Mouse (Mus musculus): ENCODE measurements around the gene Fau. TPM values are rescaled to one million over a fixed set of nuclear protein-coding genes. Genes with fewer than 3 reads are reported as not detected.
A peak's percentile ranks its signal among the peaks of the same experiment; 100 is the strongest.

The Fau gene
- total RNA-seq, 2 experiments from 2014 or later, result 1,985 to 2,077 TPM

DNA sequence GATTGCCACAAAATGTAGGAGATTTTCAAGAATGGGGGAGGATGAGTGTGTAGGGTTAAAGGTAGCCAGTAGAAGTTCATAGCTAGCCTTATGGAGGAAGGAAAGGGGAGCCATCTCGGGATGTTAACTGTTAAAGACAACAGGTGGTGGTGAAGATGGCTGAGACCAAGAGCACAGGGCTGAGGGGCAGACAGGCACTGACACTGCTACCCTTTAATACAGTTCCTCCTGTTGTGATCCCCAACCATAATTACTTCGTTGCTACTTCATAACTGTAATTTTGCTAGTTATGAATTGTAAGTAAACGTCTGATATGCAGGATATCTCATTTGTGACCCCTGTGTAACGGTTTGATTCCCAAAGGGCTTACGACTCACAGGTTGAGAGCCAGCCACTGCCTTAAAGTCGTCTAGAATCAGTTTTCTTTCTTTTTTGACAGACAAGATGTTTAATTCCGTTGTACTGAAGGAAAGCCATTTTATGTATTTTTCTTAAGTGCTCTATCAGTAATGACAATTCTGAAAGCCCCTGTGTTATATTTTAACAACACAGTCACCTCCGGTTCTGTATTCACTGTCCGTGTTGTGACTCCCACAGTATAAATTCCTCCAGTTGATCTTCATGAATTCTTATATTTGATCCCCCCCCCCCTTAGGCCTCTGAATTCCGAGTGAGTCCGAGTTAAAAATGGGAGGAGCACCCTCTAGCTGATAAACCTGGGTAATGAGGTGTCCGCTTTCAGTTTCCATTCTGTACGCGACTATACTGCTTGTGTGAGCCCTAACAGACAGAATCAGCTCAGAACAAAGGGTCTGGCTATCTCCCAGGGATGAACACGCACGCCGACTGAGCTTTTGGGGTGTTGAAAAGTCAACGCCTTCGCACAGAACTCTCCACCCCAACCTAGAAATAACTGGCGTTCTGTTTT, 12.0 kb upstream of the Fau start:
- ATAC-seq (ENCODE audit: poor library complexity, severe bottlenecking), result peak; percentile 17

DNA sequence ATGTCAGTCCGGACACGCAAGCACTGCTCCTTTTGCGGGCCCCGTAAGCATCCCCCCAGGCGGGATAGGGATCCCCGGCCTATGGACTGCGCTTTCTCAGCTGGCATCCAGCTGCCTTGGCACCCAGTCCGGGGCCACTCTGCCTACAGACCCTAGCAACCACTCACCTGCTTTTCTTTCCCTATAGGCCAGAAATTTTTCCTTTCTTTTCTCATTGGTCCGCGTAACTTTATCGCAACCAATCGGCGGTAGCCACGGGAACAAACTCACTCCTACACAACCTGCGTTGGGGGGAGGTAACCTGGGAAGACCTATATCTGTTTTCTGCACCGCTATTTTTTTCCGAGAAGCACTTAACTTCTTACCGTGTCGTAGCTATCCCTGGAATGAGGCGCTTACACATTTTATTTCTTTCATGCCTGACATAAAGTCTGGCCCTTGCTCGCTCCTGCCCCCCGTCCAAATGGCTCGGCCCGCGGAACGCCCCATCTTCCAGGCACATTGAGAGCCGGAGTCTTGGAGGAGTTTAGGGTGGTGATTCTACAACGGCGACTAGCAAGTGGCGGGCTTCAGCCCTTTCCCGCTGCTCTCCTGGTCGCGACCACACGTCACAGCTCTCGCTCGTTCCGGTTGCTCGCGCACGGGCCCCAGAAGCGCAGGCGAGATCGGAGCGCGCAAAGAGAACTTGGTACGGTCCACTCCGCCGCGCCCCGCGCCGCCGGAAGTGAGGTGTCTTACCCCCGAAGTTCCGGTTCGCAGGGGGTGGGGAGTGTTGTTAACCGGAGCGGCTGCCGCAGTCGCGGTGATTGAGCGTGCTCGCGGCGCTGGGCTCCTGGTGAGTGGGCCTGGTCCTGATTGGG, 11.1 kb upstream of the Fau start, which contains the start of gene Syvn1:
TSS of gene Syvn1 (plus strand) at position 283 of the 860 bp plus-strand sequence.
- ATAC-seq (ENCODE audit: poor library complexity, severe bottlenecking), result peak; percentile 87

DNA sequence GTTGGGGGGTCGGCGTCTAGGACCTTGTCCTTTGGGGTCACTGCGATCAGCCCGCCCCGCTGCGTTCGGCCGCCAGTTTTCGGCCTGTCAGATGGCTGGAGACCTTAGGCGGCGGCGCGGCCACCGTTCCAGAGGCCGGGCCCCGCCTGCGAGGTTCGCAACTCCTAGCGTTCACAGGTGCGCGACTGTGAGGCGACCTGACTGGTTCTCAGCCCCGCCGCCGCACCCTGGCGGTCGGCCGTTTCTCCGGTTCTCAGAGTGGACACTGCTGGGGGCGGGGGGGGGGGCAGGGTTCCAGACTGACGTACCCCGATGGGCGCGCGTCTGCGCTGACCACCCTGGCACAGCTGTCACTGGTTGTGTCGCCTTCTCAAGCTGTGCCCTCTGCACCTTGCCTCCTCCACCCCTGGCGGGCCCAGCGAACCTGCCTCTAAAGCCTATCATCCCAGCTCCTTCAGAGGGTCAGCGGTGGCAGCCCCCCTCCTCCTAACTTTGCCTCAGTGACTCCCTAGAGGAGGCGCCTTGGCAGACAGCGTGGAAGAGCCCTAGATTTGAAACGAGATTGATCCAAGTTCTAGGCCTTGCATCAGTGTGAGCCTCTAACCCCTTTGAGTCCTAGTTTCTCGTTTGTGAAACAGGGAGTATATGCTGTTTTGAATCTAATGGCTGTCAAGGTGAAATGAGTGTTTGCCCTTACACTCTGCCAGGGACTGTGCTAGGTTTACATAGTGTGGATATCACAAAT, 10.3 kb upstream of the Fau start:
- ATAC-seq (ENCODE audit: poor library complexity, severe bottlenecking), result no peak

DNA sequence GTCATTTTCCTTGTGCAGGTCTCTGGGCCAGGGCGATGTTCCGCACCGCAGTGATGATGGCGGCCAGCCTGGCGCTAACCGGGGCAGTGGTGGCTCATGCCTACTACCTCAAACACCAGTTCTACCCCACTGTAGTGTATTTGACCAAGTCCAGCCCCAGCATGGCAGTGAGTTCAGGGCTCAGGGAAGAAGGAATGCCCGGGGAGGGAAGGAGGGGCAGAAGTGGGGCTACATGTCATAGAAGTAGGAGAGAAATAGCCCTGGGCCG, 9.8 kb upstream of the Fau start:
- no peak for ATAC-seq (ENCODE audit: poor library complexity, severe bottlenecking)

DNA sequence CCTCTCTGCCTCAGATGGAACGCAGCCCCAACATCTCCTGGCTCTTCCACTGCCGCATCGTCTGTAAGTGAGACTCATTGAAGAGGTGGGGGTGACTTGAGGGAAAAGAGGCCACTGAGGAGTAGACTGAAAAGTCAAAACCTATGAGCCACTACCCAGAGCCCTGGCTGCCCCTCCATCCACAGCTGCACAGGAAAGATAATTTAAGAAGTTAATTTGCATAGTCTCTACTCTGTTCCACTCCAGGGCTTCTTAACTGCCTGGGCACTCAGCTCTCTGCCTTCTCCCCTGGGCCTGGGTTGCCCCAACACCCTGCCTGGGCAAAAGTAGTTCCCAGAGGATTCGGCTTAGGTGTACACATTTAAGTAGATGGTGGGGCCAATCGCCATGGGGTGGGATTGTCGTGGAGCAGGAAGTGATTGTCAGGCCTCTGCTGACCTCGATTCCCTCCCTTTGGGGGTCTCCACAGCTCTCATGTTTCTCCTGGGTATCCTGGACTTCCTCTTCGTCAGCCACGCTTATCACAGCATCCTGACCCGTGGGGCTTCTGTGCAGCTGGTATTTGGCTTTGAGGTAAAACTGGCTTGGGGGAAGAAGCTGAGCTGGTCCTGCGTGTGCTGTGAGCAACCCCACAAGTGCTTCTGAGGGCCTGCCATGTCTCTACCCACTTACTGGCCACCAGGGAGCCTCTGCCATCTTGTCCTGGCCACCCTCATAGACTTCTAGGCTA, 8.8 kb upstream of the Fau start:
- no peak for ATAC-seq (ENCODE audit: poor library complexity, severe bottlenecking)

DNA sequence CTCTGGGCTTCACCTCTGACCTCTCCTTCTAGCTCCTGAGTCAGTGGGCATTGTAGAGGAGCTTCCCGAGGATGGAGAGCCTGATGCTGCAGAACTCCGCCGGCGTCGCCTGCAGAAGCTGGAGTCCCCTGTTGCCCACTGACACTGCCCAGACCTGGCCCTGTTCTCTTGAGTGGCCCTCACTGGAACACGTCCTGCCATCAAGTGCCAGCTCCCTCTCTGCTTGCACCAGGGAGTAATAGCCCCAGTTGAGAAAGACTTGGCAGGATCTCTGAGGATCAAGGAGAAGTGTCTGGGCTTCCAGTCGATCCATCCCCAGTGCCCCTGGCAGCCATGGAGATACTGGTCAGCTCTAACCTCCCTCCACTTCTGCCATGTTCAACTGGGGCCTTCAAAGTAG, 5.1 kb upstream of the Fau start:
- ATAC-seq (ENCODE audit: poor library complexity, severe bottlenecking), result no peak

DNA sequence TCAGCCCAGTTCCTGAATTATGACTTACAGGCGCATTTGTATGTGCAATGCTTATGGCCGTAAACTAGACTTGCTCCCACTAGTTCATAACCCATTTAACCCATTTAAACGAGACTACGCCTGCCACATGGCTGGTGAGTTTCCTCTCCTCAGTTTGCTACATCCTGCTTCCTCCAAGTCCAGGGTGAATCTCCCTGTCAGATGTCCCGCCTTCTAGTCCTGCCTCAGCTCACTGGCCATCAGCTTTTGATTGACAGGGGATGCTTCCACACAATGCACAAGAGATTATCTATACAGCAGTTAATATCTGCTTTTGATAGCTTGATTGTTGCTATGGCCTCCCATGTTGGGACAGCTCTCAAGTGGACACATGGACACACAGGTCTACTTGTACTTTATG, 3.3 kb upstream of the Fau start:
- ATAC-seq (ENCODE audit: poor library complexity, severe bottlenecking), result no peak

DNA sequence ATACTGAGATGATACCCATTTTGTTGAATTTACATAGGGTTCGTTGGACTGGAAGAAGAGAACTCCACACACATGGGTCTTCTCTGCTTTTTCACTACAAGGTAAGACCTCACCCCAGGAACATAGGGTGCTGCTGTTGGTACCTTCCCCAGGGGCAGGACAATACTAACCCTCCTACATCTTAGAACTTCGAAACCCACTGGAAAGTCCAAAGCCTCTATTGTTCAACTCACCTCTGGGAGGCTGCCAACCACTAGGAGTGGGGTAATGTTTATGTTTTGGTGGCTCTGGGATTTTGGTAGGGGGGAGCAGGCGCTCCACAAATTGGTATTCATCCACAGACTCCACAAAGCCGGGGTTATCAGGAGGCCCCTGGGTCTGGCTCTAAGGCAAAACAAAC, 948 bp upstream of the Fau start:
- ATAC-seq (ENCODE audit: poor library complexity, severe bottlenecking), result no peak

DNA sequence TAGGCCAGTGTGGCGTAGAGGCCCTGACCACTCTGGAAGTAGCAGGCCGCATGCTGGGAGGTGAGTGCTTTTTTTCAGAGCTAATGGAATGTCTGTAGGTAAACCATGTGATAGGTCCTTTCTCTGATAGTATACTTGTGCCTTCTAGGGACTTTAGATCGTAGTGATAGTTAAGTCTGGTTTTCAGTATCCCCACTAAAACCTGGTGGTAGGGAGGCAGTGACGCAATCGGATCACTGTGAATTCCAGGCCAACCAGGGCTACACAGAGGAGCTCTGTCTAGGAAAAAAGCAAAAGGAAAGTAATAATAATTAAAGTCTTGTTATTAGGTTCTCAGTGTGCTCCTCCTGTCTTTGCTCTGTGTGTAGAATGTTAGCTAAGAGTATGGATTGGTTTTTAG, 869 bp downstream of the Fau start:
- no peak for ATAC-seq (ENCODE audit: poor library complexity, severe bottlenecking)

DNA sequence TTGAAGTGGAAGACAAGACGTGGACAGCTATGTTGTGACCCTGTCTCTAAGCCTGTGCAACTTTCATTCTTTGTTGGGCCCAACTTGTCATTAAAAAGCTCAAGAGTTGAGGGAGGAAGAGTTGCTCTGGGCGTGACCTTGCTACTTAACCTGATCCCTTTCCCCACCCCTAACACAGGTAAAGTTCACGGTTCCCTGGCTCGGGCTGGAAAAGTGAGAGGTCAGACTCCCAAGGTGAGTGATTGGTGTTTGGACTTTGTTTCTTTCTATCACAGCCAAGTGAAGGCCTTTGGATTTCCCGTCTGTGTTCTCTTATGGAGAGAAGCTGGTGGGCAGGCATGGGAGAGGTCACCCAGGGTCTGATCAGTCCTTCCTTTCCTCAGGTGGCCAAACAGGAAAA, 1.3 kb downstream of the Fau start:
- ATAC-seq (ENCODE audit: poor library complexity, severe bottlenecking), result no peak

DNA sequence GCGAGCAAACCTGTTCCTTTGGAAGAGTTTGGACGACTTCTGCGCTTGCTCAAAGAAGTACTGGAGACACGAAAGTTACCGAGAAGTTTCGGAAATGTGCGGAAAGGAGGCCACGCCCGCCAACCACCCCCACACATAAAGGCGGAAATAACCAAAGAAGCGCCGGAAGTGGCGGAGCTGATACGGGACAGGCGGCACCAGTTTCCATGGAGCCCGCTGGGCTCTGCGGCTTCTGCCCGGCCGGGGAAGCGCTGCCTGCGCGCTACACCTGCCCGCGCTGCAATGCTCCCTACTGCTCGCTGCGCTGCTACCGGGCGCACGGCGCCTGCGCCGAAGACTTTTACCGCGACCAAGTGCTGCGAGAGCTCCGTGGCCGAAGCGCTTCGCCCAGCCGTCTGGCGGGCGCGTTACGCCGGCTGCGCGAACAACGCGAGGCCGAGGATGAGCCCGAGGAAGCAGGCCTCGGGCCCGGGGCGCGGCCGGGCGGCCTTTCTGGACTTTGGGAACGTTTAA, 3.4 kb downstream of the Fau start, which contains the start of gene Znhit2:
TSS of gene Znhit2 (plus strand) at position 172 of the 513 bp plus-strand sequence.
- ATAC-seq (ENCODE audit: poor library complexity, severe bottlenecking), result peak; percentile 79

DNA sequence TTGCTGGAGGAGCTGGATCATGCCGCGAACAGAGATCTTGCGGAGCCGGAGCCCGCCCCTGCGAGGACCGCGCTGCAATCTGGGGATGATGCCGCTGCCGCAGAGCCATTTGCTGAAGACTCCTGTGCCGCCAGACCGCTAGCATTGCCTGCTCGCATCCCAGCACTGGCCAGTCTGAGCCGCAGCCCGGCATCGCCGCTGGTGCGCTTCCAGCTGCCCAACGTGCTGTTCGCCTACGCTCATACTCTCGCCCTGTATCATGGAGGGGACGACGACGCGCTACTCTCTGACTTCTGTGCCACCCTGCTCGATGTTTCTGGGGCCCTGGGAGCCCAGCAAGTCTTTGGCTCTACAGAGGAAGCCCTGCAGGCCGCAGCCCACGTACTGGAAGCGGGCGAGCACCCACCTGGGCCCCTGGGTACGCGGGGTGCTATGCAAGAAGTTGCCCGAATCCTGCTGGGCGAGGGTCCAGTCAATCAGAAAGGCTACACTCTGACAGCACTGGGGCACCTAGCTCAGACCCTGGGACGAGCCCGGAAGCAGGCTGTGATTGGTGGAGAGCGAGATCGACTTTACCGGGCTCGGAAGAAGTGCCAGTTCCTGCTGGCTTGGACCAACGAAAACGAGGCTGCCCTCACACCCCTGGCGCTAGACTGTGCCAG, 4.1 kb downstream of the Fau start:
- peak; percentile 31 for ATAC-seq (ENCODE audit: poor library complexity, severe bottlenecking)

DNA sequence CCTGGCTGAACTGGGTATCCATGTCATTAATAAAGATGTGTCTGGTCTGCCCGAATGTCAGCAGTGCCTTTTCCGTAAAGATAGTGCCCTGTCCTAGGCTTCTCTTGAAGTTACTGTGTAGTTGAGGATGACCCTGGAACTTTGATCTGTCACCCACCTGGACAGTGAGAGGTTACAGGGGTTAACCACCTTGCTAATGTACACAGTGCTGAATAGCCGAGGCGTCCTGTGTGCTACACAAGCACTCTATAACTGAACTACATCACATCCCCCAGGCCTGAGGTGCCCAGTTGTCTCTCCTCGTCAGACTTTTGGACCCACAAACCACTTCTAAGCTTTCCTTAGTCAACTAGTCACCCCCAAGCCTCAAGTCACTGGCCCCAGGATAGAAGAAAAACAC, 4.8 kb downstream of the Fau start:
- no peak for ATAC-seq (ENCODE audit: poor library complexity, severe bottlenecking)

DNA sequence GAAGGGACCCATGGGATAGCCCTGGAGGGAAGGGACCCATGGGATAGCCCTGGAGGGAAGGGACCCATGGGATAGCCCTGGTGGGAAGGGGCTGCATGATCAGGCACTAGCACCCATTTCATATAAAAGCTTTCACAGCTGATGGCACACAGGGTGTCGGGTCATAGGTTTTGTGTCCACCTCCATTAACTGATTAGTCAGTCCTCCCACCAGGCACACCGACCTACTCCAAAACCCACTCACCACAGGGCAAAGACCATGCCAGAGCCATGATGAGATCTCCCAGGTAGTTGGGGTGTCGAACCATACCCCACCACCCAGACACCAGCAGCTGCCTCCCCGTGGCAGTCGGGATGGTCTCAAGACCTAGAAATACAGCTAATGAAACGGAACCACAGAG, 5.4 kb downstream of the Fau start:
- no peak for ATAC-seq (ENCODE audit: poor library complexity, severe bottlenecking)

DNA sequence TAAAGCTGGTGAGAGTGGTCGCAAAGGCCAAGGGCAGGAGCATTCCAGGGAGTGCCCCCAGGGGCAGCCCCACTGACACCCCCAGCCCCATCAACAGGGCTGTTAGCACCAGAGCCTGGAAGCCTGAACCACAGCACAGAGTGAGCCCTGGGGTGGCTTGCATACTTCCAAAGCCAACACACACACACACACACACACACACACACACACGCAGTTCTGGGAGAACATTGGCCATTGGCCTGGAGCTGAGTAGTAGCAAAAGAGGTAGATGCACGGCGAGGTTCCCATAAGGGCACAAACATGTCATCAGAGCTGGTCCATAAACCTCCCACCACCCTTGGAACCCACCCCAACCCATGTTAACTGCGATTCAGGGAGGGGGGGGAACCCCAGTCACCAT, 8.9 kb downstream of the Fau start:
- no peak for ATAC-seq (ENCODE audit: poor library complexity, severe bottlenecking)

DNA sequence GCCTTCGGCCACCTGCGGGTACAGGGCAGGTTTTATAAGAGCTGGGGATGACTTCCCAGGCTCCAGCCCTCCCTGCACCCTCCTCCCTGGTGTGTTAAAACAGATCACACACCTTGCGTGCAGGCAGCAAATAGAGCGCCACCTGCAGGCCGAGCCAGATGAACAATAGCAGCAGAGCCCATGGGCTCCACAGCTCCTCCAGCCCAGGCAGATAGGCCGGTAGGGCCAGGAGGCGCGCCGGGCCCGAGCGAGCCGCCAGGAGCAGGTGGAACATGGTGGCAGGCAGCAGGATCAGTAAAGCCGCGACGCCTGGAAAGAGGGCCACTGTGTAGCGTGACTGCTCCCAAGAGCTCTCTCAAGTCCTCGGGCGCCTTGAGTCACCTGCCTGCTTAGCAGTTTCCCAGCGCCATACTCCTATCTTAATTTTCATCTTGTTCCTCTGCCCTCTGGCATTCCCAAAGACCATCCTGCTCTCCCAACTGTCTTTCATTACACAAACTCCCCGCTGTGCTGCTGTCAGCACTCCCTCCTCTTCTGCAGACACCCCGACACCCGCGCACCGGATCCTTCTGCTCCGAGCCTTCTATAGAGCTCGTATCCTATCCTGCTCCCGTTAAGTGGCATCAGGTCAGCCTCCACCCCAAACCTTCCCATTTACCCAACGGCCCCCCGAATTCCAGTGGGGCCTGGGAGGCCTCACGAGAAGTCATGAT, 9.5 kb downstream of the Fau start:
- peak; percentile 79 for ATAC-seq (ENCODE audit: poor library complexity, severe bottlenecking)

DNA sequence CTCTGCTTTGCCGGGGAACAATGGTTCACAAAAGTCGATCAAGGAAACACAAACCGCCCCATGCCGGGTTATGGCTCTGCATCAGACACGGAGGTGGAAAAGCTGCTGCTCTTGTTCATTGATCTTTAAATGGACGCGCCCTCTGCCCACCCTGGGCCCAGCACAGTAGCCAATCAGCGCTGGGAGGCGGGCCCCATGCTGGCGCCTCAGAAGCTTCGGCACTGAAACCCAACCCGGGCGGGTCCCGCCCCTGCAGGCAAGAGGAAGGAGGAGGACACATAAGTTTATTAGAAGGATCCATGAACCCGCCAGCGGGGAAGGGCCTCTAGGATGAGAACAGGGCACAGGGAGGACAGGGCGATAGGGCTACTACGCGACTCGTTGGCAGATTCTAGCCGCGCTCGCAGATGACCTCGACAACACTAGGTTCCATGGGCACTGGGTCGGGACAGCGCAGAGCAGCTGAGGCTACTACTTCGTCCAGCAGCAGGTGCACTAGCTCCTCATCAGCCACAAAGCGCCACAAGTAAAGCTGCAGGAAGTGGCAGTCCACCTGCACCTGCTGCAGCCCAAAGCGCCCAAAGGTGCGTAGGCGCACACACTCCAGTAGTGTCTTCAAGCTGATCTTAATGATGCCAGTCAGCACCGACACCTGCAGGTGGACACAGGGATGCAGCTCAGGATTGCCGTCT, 10.2 kb downstream of the Fau start, which contains the start of gene Tm7sf2:
TSS of gene Tm7sf2 (minus strand) at position 650 of the 692 bp plus-strand sequence.
- ATAC-seq (ENCODE audit: poor library complexity, severe bottlenecking), result peak; percentile 93

DNA sequence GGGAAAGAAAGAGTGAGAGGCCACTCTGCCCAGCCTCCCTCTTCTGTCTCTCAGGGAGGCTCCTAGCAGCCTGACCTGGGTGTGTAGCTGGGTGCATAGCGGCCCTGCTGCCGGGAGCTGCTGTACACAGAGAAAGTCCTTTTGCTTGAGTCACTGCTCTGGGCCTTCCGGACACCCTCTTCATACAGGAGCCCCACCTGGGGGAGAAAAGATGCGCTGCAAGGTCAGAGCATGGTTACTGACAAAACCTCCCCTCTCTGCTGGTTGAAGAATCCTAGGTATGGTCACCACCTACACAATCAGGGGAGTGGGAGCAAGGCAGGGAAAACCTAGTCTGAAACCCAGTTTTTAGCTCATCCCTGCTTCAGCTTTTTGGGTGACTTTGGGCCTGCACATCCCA, 11.3 kb downstream of the Fau start:
- ATAC-seq (ENCODE audit: poor library complexity, severe bottlenecking), result no peak
